Mouse (Mus musculus): ENCODE results near the gene Oscp1. TPM values are rescaled to one million over a fixed set of nuclear protein-coding genes. Genes with fewer than 3 reads are reported as not detected.
A peak's percentile ranks its signal among the peaks of the same experiment; 100 is the strongest.
"Not testable (repeated sequence)": the region's sequence is repeated elsewhere in the genome, so short reads cannot be mapped to it uniquely, and the experiment has no call there.

Oscp1 gene
- polyA plus RNA-seq, 1 experiment from 2014 or later: 23.7 TPM

GRCm38 (mm10) chr4:126095622-126096430 lies 37.5 kb downstream of the Oscp1 start:
- H3K36me3 ChIP-seq (ENCODE audit: control insufficient read depth, insufficient read depth, low read length); H3K27me3 ChIP-seq (ENCODE audit: control insufficient read depth, insufficient read depth, low read depth, low read length); ATAC-seq (ENCODE audit: low read depth); H3K27ac ChIP-seq (ENCODE audit: low read length); H3K4me1 ChIP-seq (replicated peaks; ENCODE audit: control insufficient read depth, insufficient read depth, low read length); H3K4me3 ChIP-seq (ENCODE audit: low read length); H3K9ac ChIP-seq (ENCODE audit: low read length); H3K9me3 ChIP-seq (ENCODE audit: control insufficient read depth, low read length): not testable (repeated sequence)
- H3K4me2 ChIP-seq (ENCODE audit: low read depth, low read length): peak overlapping the region; percentile 74
- WGBS: 55% methylated on average over 14 of the region's 14 CpGs

GRCm38 (mm10) chr4:126096464-126097111 lies 38.2 kb downstream of the Oscp1 start, which contains the start of gene Lsm10:
Lsm10 (plus strand) TSS chr4:126096623.
- H3K4me3 ChIP-seq (ENCODE audit: low read length): peak within 1 kb of the TSS; percentile 77
- H3K4me2 ChIP-seq (ENCODE audit: low read depth, low read length): peak within 1 kb of the TSS; percentile 74
- peak within 1 kb of the TSS; percentile 78 for H3K9ac ChIP-seq (ENCODE audit: low read length)
- H3K4me1 ChIP-seq (replicated peaks; ENCODE audit: control insufficient read depth, insufficient read depth, low read length): peaks cover 3% of the 10 kb centered on the region; the same call in 1 of the 2 replicates
- peaks cover 4% of the 10 kb centered on the region; the same call in 1 of the 2 replicates for H3K36me3 ChIP-seq (ENCODE audit: control insufficient read depth, insufficient read depth, low read length)
- no peaks in the 10 kb centered on the region for H3K27me3 ChIP-seq (ENCODE audit: control insufficient read depth, insufficient read depth, low read depth, low read length)
- H3K27ac ChIP-seq (ENCODE audit: low read length): peak within 1 kb of the TSS; percentile 62
- no peaks in the 10 kb centered on the region for H3K9me3 ChIP-seq (ENCODE audit: control insufficient read depth, low read length)
- WGBS: 3% methylated on average over 37 of the region's 37 CpGs
- ATAC-seq (ENCODE audit: low read depth): peak; percentile 99

GRCm38 (mm10) chr4:126097711-126098253 lies 39.4 kb downstream of the Oscp1 start:
- H3K4me1 ChIP-seq (replicated peaks; ENCODE audit: control insufficient read depth, insufficient read depth, low read length): peaks cover 9% of the 10 kb centered on the region
- H3K36me3 ChIP-seq (ENCODE audit: control insufficient read depth, insufficient read depth, low read length): peaks cover 4% of the 10 kb centered on the region; the same call in 1 of the 2 replicates
- H3K4me3 ChIP-seq (ENCODE audit: low read length): no peak overlapping the region
- no peak overlapping the region for H3K4me2 ChIP-seq (ENCODE audit: low read depth, low read length)
- H3K27ac ChIP-seq (ENCODE audit: low read length): no peak overlapping the region
- H3K27me3 ChIP-seq (ENCODE audit: control insufficient read depth, insufficient read depth, low read depth, low read length): no peaks in the 10 kb centered on the region
- no peaks in the 10 kb centered on the region for H3K9me3 ChIP-seq (ENCODE audit: control insufficient read depth, low read length)
- 93% methylated on average over 20 of the region's 20 CpGs for WGBS
- ATAC-seq (ENCODE audit: low read depth): no peak
- H3K9ac ChIP-seq (ENCODE audit: low read length): no peak overlapping the region

- WGBS: 90% methylated on average over 3 of the region's 3 CpGs
- H3K27ac ChIP-seq (ENCODE audit: low read length): no peak overlapping the region
- H3K4me1 ChIP-seq (replicated peaks; ENCODE audit: control insufficient read depth, insufficient read depth, low read length): peaks cover 12% of the 10 kb centered on the region
These were observed 41.0 kb downstream of the Oscp1 start for GRCm38 (mm10) chr4:126099365-126099764.

GRCm38 (mm10) chr4:126100764-126101163 lies 42.4 kb downstream of the Oscp1 start:
- H3K4me3 ChIP-seq (ENCODE audit: low read length): no peak overlapping the region
- H3K4me1 ChIP-seq (replicated peaks; ENCODE audit: control insufficient read depth, insufficient read depth, low read length): peaks cover 23% of the 10 kb centered on the region
- H3K9me3 ChIP-seq (ENCODE audit: control insufficient read depth, low read length): no peaks in the 10 kb centered on the region
- H3K36me3 ChIP-seq (ENCODE audit: control insufficient read depth, insufficient read depth, low read length): peaks cover 4% of the 10 kb centered on the region; the same call in 1 of the 2 replicates
- no peak overlapping the region for H3K9ac ChIP-seq (ENCODE audit: low read length)
- no peaks in the 10 kb centered on the region for H3K27me3 ChIP-seq (ENCODE audit: control insufficient read depth, insufficient read depth, low read depth, low read length)
- 82% methylated on average over 3 of the region's 3 CpGs for WGBS
- H3K27ac ChIP-seq (ENCODE audit: low read length): no peak overlapping the region
- ATAC-seq (ENCODE audit: low read depth): no peak
- no peak overlapping the region for H3K4me2 ChIP-seq (ENCODE audit: low read depth, low read length)

More at GRCm38 (mm10) chr4:126099365-126099764, 41.0 kb downstream of the Oscp1 start:
- Histone ChIP-seq H3K36me3 (ENCODE audit: control insufficient read depth, insufficient read depth, low read length) (peaks cover 4% of the 10 kb centered on the region; the same call in 1 of the 2 replicates), H3K27me3 (ENCODE audit: control insufficient read depth, insufficient read depth, low read depth, low read length) (no peaks in the 10 kb centered on the region), H3K4me3 (ENCODE audit: low read length) (no peak overlapping the region), H3K9ac (ENCODE audit: low read length) (no peak overlapping the region), H3K4me2 (ENCODE audit: low read depth, low read length) (no peak overlapping the region), H3K9me3 (ENCODE audit: control insufficient read depth, low read length) (no peaks in the 10 kb centered on the region)
- ATAC-seq (ENCODE audit: low read depth): no peak

GRCm38 (mm10) chr4:126102061-126102841 lies 43.9 kb downstream of the Oscp1 start:
- H3K27me3 ChIP-seq (ENCODE audit: control insufficient read depth, insufficient read depth, low read depth, low read length): no peaks in the 10 kb centered on the region
- no peaks in the 10 kb centered on the region for H3K9me3 ChIP-seq (ENCODE audit: control insufficient read depth, low read length)
- H3K36me3 ChIP-seq (ENCODE audit: control insufficient read depth, insufficient read depth, low read length): peaks cover 4% of the 10 kb centered on the region; the same call in 1 of the 2 replicates
- peaks cover 23% of the 10 kb centered on the region for H3K4me1 ChIP-seq (replicated peaks; ENCODE audit: control insufficient read depth, insufficient read depth, low read length)
- no peak overlapping the region for H3K4me3 ChIP-seq (ENCODE audit: low read length)
- ATAC-seq (ENCODE audit: low read depth): no peak
- H3K27ac ChIP-seq (ENCODE audit: low read length): peak overlapping the region; percentile 95
- H3K9ac ChIP-seq (ENCODE audit: low read length): peak overlapping the region; percentile 29; the same call in 1 of the 2 replicates
- 41% methylated on average over 7 of the region's 7 CpGs for WGBS
- H3K4me2 ChIP-seq (ENCODE audit: low read depth, low read length): peak overlapping the region; percentile 85

GRCm38 (mm10) chr4:126103057-126103581 lies 44.8 kb downstream of the Oscp1 start:
- Histone ChIP-seq H3K4me2 (ENCODE audit: low read depth, low read length) (peak overlapping the region; percentile 85), H3K27me3 (ENCODE audit: control insufficient read depth, insufficient read depth, low read depth, low read length) (no peaks in the 10 kb centered on the region), H3K27ac (ENCODE audit: low read length) (peak overlapping the region; percentile 95), H3K4me1 (replicated peaks; ENCODE audit: control insufficient read depth, insufficient read depth, low read length) (peaks cover 27% of the 10 kb centered on the region), H3K4me3 (ENCODE audit: low read length) (peak overlapping the region; percentile 85), H3K9me3 (ENCODE audit: control insufficient read depth, low read length) (no peaks in the 10 kb centered on the region), H3K9ac (ENCODE audit: low read length) (peak overlapping the region; percentile 29), H3K36me3 (ENCODE audit: control insufficient read depth, insufficient read depth, low read length) (peaks cover 1% of the 10 kb centered on the region; the same call in 1 of the 2 replicates)
- ATAC-seq (ENCODE audit: low read depth): peak; percentile 80
- under 1% methylated on average over 15 of the region's 15 CpGs for WGBS

- H3K36me3 ChIP-seq (ENCODE audit: control insufficient read depth, insufficient read depth, low read length): no peaks in the 10 kb centered on the region
- WGBS: under 1% methylated on average over 29 of the region's 34 CpGs
- H3K4me3 ChIP-seq (ENCODE audit: low read length): peak within 1 kb of the TSS; percentile 85
- H3K27me3 ChIP-seq (ENCODE audit: control insufficient read depth, insufficient read depth, low read depth, low read length): no peaks in the 10 kb centered on the region
- peak; percentile 96 for ATAC-seq (ENCODE audit: low read depth)
- H3K27ac ChIP-seq (ENCODE audit: low read length): peak within 1 kb of the TSS; percentile 95
- H3K4me2 ChIP-seq (ENCODE audit: low read depth, low read length): peak within 1 kb of the TSS; percentile 85
- H3K4me1 ChIP-seq (replicated peaks; ENCODE audit: control insufficient read depth, insufficient read depth, low read length): peaks cover 32% of the 10 kb centered on the region
- no peaks in the 10 kb centered on the region for H3K9me3 ChIP-seq (ENCODE audit: control insufficient read depth, low read length)
- peak within 1 kb of the TSS; percentile 87 for H3K9ac ChIP-seq (ENCODE audit: low read length)
These were observed 45.3 kb downstream of the Oscp1 start, which contains the start of gene Stk40 for GRCm38 (mm10) chr4:126103590-126104068. Stk40 (plus strand) TSS chr4:126103957.
